Mouse (Mus musculus) left cerebral cortex, postnatal 25 days (tissue): ENCODE measurements at regions not wholly inside any gene's neighbourhood (a gene's known extent, or its start where the extent isn't known, plus 50 kb on each side); places are given as distances from the start of the nearest gene placed in this dataset.

Experiments used
- DNase-seq, 2 experiments: peaks; one replicate each; pipeline ENCODE4 v3.0.0; 2022; ENCODE audit warnings: low spot score in 2 of 2, mixed read lengths in 1 of 2
- intact Hi-C: fragments of 180-260 bp; cut with DNase I; formaldehyde crosslinking; loops from one replicate; pipeline ENCODE4 v1.15.1; 2025

GRCm38 (mm10) chr12:64393106-64393505 lies 81.4 kb downstream of the Fscb start:
- peak; percentile 11 to 88 for DNase-seq

DNA sequence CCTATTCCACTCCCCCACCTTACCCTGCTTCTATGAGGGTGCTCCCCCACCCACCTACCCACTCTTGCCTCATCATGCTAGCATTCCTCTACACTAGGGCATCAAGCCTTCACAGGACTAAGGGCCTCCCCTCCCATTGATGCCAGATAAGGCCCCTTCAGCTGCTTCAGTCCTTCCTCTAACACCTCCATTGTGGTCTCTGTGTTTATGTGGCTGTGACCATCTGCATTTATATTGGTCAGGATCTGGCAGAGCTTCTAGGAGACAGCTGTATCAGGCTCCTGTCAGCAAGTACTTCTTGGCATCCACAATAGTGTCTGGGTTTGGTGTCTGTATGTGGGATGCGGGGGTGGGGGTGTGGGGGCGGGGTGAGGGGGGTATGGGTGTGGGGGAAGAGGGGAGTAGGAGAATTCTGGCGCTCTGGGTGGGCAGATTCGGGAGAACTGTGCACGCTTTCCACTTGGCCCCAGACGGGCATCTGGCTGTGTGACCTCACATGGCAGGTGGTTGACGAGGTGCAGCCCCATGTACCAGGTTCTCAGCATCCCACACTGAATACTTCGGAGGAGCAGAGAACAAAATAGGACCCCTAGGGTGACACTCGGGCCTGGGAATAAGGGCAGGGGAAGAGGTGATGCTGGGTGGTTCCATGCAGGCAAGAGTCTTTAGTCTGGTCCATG lies 84.6 kb downstream of the Fscb start:
- intact Hi-C loops: loop anchor here (10.0 kb wide), 1 partner anchor 595 kb away; no protein-coding TSS in a partner anchor
- peak in 1 of 2 experiments; percentile 22 for DNase-seq

More at GRCm38 (mm10) chr12:64393106-64393505, 81.4 kb downstream of the Fscb start:
- intact Hi-C loops: loop anchor here (10.0 kb wide), 1 partner anchor 598 kb away; no protein-coding TSS in a partner anchor

DNA sequence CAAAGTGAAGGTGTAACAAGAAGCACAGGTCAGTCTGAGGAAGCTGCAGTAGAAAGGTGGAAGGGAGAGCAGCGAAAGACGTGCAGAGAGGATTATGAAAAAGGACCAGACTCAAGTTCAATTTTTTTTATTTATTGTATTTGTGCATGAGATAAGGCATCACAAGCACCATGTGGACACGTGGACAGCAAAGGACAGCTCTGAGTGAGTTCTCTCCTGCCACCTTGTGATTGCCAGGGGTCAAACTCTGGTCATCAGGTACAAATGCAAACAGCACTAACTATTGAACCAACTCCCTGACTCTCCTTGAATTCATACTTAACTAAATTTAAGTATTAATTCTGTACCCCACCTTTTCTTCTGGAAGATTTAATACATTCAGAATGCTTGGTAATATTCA lies 109.5 kb downstream of the Fscb start:
- intact Hi-C loops: no loop called here
- DNase-seq: no peak

DNA sequence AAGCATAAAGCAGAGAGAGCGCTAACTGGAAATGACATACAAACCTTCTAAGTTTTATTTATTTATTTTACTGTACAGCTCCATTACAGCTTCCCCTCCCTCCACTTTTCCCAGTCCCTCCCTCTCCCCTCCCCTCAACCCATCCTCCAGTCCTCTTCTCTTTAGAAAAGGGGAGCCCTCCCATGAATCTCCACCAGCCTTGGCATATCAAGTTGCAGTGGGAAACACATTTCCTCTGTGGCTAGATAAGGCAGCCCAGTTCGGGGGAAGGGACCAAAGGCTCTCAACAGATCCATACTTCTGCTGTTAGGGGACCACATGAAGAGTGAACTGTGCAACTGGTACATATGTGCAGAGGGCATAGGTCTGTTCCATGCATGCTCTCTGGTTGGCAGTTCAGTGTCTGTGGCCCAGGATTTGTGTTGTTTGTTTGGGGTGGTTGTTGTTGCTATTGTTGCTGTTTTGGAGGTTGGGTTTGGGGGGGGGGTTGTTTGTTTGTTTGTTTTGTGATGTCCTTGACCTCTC lies 112.8 kb downstream of the Fscb start:
- intact Hi-C loops: no loop called here
- DNase-seq: no peak

DNA sequence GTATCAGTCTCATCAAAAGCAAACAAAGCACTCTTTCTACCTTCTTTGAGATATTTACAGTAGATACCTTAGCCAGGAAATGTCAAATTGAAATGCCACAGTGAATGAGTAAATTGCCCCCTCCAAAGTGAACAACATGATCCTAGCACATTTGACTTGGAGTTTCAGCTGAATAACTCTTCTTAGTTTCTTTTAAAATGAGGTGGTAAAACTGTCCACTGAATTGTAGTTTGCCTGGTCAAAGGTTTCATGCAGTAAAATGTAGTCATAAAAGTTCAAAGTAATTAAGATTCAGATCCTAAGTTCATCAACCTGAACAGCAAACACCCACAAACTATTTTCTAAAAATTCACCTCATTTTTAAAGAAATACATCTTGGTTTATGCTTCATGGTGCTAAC lies 113.8 kb downstream of the Fscb start:
- intact Hi-C loops: no loop called here
- no peak for DNase-seq

DNA sequence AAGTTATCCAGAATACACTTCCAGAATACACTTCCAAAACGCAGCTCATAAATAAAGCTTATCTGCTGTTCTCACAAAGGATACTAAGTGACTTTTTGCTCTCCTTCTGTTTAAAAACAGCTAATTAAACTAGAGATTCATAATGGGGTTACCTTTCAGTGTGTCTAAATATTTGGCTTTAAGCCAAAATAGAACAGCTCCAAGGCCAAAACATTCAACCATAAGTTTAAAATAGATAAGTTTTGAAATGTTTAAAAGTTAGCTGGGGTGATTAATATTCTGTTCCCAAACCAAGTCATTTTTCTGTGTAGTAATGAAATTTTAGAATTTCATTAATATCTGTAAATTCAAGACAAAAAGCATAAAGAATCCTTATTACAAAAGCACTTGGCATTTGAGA lies 130.7 kb downstream of the Fscb start:
- intact Hi-C loops: no loop called here
- DNase-seq: no peak

- no peak for DNase-seq
- intact Hi-C loops: no loop called here
These were observed 139.3 kb downstream of the Fscb start for GRCm38 (mm10) chr12:64335167-64335566.
